Mouse (Mus musculus) kidney, postnatal 14 days (tissue): Measurements from ENCODE around the gene Ccl11.

ENCODE experiments used
- DNase-seq: peaks from one replicate; pipeline ENCODE4 v3.0.0; 2022; ENCODE audit warnings: mixed read lengths

The Ccl11 gene

DNA sequence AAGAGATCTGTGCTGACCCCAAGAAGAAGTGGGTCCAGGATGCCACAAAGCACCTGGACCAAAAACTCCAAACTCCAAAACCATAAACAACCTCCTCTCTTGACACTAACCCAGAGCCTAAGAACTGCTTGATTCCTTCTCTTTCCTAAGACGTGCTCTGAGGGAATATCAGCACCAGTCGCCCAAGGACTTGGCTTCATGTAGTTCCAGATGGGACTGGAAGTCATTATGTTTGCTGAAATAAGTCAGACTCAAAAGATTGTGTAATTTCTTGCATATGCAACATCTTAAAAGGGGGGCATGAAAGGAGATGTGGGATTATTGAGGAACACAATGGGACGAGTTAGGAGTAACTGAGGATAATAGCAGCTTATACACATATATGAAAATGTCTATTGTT lies 4.6 kb downstream of the Ccl11 start:
- DNase-seq, result no peak

DNA sequence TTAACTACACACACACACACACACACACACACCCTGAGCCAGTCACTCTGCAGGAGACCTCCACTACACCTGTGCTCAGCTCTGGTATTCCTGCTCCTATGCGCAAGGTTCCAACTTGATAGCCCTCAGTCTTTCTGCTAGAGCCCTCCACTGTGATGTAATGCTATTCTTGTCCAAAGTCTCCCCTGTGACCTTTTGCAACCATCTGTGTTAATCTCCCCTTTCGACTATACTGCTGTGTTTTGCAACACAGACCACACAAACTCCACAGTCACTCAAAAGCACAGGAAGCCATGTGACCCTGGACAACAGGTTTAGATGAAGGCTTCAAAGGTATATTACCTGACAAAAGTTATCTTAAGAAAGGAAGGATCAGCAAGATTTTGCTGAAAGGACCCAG lies 5.8 kb downstream of the Ccl11 start:
- DNase-seq, result no peak

- no peak for DNase-seq
These were observed 9.4 kb downstream of the Ccl11 start for GRCm38 (mm10) chr11:82066953-82067571.

DNA sequence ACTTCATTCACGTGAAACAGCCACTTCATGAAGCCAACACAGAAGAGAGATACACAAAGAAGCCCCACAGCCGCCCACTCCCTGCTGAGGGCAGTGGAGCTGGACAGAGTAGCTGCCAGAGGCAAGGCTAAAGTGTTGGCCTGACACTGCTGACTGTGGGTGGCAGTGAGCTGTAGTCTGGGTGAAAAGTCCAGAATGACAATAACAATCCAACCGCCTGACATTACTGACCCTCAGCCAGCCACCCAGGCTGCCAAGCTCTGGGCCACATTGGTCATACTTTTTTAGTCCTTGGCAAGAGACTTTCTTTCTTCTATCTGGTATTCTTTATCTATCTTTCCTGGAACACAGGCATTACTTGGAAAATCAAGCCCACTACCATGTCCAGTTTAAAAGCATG lies 13.5 kb downstream of the Ccl11 start:
- no peak for DNase-seq

DNA sequence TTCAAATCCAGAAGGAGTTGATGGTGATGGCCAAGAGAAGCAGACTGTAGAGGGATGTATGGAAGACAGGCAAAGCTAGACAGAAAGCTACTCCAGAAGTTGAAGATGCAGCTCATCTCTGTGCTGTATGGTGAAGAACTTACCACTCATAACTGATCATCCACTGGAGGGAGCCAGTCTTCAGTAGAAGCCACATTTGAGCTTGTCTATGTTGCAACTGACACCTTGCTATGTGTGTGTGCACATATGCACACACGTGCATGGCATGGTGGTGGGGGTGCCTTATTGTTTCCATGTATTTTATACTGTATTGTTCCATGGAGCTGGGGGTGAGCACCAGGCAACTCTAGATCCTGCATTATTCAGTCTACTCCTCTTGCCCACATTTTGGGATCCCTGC lies 14.8 kb downstream of the Ccl11 start:
- DNase-seq, result no peak

DNA sequence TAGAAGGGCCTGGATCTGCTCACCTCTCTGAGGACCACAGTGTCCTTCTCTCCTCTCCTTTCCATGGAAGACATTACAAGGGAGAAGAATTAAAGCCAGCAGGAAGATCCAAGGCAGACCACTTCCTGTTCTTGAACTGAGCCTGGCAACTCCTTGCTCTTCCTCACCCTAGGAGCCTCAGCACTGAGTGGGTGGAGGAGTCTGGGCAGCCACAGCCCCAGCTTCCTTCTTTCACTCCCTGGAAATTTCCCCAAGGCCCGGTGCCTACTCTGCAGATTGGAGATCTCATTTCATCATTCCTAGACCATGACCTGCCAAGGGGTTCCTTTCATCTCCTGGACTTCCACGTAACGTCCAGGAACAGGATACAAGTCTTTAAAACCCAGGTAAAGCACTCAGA lies 15.4 kb downstream of the Ccl11 start:
- no peak for DNase-seq

- DNase-seq, result no peak
These were observed 16.1 kb downstream of the Ccl11 start for GRCm38 (mm10) chr11:82073686-82074085.

GRCm38 (mm10) chr11:82077031-82077430 lies 19.4 kb downstream of the Ccl11 start:
- DNase-seq, result no peak

DNA sequence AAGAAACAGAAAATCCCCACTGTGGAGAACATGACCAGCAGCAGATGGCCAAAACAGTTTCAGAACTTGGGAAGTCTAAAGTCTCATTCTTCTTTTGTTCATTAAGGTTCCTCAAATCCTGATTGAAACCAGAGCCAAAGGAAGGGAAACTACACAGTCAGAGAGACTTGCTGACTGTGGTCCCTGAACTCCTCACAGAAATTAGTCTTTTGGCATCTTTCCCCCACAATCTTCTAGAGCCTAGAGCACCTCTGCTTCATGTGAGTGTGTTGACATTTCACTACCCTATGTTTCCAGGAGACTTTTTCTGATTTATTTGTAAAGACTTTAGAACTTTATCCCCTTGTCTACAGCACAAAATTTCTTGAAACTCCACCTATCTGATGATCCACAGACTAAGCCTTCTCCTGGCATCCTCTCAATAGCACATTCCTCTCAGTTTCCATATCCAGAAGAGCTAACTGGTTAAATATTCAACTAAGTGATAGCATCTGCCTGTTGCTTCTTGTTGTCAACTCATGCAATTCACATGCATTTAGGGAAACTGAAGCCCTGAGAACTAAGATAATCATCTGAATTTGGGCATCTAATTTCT lies 20.6 kb downstream of the Ccl11 start:
- no peak for DNase-seq

DNA sequence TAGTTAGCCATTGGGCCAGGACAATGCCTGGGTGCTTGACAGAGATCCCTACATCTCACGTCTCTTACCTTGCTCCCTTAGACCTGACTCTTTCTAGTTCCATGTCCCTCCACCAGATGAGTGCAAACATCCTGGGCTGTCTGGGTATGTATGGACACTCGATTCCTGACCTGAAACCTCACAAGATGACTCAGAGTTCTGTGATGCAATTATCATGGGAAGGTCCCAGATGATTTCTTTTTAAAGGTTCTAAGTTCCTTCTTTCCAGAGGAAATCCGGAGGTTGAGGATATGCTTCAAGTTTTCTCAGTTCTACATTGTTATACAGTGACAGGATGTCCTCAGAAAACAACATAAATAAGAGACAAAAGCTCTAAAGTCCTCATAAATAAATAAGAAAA lies 23.2 kb downstream of the Ccl11 start:
- DNase-seq, result no peak

- no peak for DNase-seq
These were observed 26.7 kb downstream of the Ccl11 start for GRCm38 (mm10) chr11:82084360-82084759.

- DNase-seq, result no peak
These were observed 42.1 kb downstream of the Ccl11 start for GRCm38 (mm10) chr11:82099511-82100323.

DNA sequence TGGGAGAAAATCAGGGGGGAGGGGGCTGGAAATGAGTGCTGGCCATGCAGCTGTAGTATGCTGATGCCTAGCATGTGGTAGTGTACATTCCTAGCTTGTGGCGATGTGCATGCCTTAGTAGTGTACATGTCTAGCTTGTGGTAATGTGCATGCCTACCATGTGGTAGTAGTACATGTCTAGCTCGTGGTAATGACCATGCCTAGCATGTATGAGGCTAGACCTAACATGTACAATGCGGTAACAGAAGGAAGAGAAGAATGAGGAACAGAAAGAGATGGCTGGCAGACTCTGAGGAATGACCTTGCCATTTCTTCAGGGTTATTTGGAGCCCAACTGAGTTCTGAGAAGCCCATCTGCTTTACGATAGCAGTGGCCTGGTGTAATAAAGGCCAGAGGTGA lies 43.5 kb downstream of the Ccl11 start:
- no peak for DNase-seq

DNA sequence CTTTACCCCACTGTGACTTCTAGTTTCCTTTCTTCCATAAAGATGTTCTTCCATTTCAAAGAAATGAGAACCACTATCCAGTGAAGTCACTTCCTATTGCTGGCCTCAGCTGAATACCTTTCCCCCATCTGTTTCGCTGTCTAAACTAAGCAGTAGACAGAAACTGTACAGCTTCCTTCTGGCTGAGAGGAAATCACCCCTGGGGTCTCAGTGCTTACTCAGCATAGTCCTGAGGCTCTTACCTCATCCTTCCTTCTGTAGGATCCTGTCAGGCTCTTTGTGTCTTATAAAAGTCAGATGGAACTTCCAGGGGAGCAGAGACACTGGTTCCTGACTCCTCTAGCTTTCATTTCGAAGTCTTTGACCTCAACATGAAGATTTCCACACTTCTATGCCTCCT lies 43.9 kb downstream of the Ccl11 start, which contains the start of gene Ccl12:
Gene Ccl12, plus strand, starts transcription at position 317 of the 400 bp plus-strand sequence.
- no peak for DNase-seq

DNA sequence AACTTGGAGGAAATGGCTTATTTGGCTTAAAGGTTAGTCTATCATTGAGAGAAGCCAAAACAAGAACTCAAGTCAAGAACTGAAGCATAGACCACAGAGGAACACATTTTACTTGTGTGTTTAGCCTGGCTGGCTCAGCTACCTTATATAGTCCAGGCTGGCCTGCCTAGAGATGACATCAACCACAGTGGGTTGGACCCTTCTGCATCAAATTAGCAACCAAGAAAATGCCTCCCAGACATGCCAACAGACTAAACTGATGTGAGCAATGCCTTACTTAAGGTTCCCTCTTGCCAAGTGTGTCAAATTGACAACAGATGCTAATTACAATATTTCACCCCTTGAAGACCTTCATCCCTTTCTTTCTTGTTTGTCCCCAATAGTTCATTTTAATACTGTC lies 52.0 kb downstream of the Ccl11 start:
- DNase-seq, result no peak

- DNase-seq, result no peak
These were observed 53.0 kb downstream of the Ccl11 start for GRCm38 (mm10) chr11:82110372-82111248.
